ENCODE assay signal across 7 mouse cellular contexts in genomic region chr7:19668947-19669721, GRCm38 (mm10). TPM values are rescaled to one million over a fixed set of nuclear protein-coding genes. Genes with fewer than 3 reads are reported as not detected.
DNase-seq lines count a peak whose midpoint lies in the region; ATAC-seq lines count a peak whose summit lies in the region.

No protein-coding gene starts in this region.

- H3K9me3 ChIP-seq in embryonic facial prominence, embryonic 10.5 days, result no peaks in the 10 kb centered on the region
- no peaks in the 10 kb centered on the region for H3K9me3 ChIP-seq in limb, embryonic 11.5 days (ENCODE audit: control insufficient read depth, low read length)
- H3K9me3 ChIP-seq in midbrain, embryonic 14.5 days (ENCODE audit: control insufficient read depth, low read length), result no peaks in the 10 kb centered on the region

- H3K27me3 ChIP-seq in embryonic facial prominence, embryonic 10.5 days (replicated peaks; ENCODE audit: low read depth, poor library complexity, severe bottlenecking), result no peaks in the 10 kb centered on the region
- H3K27me3 ChIP-seq in limb, embryonic 11.5 days (ENCODE audit: control insufficient read depth, insufficient read depth, low read length), result no peaks in the 10 kb centered on the region
- no peaks in the 10 kb centered on the region for H3K27me3 ChIP-seq in midbrain, embryonic 14.5 days (ENCODE audit: control insufficient read depth, insufficient read depth, low read length)

- peak; percentile 57 for ATAC-seq in limb, embryonic 11.5 days (ENCODE audit: insufficient number of reproducible peaks, low FRiP score, low TSS enrichment, low read depth)
- peak; percentile 49 for ATAC-seq in midbrain, embryonic 14.5 days (ENCODE audit: low FRiP score, low TSS enrichment)

- peak overlapping the region; percentile 76 for H3K27ac ChIP-seq in embryonic facial prominence, embryonic 10.5 days (replicated peaks)
- H3K27ac ChIP-seq in limb, embryonic 11.5 days (replicated peaks; ENCODE audit: low read depth, low read length), result no peak overlapping the region
- H3K27ac ChIP-seq in midbrain, embryonic 14.5 days (replicated peaks; ENCODE audit: low read depth, low read length), result 0 out of 2 replicates have a peak overlapping the region, but pooled peaks have one; percentile 53

- WGBS in embryonic facial prominence, embryonic 10.5 days, result 10% methylated on average over 10 of the region's 10 CpGs
- 10% methylated on average over 10 of the region's 10 CpGs for WGBS in limb, embryonic 11.5 days
- WGBS in midbrain, embryonic 14.5 days, result 5% methylated on average over 10 of the region's 10 CpGs

- H3K9ac ChIP-seq in limb, embryonic 11.5 days (ENCODE audit: low read length), result no peak overlapping the region
- no peak overlapping the region; the same call in 1 of the 2 replicates for H3K9ac ChIP-seq in midbrain, embryonic 14.5 days (replicated peaks; ENCODE audit: low read length)

- peak; percentile 95 for DNase-seq in adrenal gland, postnatal 10 days
- DNase-seq in embryonic facial prominence, embryonic 10.5 days (ENCODE audit: low spot score), result peak; percentile 90
- peak; percentile 99 for DNase-seq in heart, adult 11 months
- DNase-seq in kidney, adult 18-20 months, result peak; percentile 91
- DNase-seq in limb, embryonic 11.5 days (ENCODE audit: low spot score), result peak; percentile 92
- DNase-seq in midbrain, embryonic 14.5 days, result peak; percentile 95
- DNase-seq in spleen, adult 18-20 months, result peak; percentile 76 to 87

- H3K36me3 ChIP-seq in embryonic facial prominence, embryonic 10.5 days (replicated peaks), result no peaks in the 10 kb centered on the region
- no peaks in the 10 kb centered on the region for H3K36me3 ChIP-seq in limb, embryonic 11.5 days (ENCODE audit: control insufficient read depth, insufficient read depth, low read length)
- H3K36me3 ChIP-seq in midbrain, embryonic 14.5 days (ENCODE audit: control insufficient read depth, insufficient read depth, low read length), result no peaks in the 10 kb centered on the region

- H3K4me2 ChIP-seq in limb, embryonic 11.5 days (ENCODE audit: low read depth, severe bottlenecking), result peak overlapping the region; percentile 25
- H3K4me2 ChIP-seq in midbrain, embryonic 14.5 days (ENCODE audit: low read length), result 0 out of 2 replicates have a peak overlapping the region, but pooled peaks have one; percentile 12

- H3K4me3 ChIP-seq in embryonic facial prominence, embryonic 10.5 days, result peak overlapping the region; percentile 40
- H3K4me3 ChIP-seq in limb, embryonic 11.5 days (ENCODE audit: low read depth, low read length), result no peak overlapping the region
- H3K4me3 ChIP-seq in midbrain, embryonic 14.5 days (replicated peaks; ENCODE audit: low read depth, low read length), result no peak overlapping the region

- peaks cover 18% of the 10 kb centered on the region for H3K4me1 ChIP-seq in embryonic facial prominence, embryonic 10.5 days
- 0 out of 2 replicates have a peak, but pooled peaks cover under 1% of the 10 kb centered on the region for H3K4me1 ChIP-seq in limb, embryonic 11.5 days (ENCODE audit: control insufficient read depth, insufficient read depth, low read length)
- peaks cover 8% of the 10 kb centered on the region for H3K4me1 ChIP-seq in midbrain, embryonic 14.5 days (ENCODE audit: control insufficient read depth, insufficient read depth, low read length)

RNA-seq across cellular contexts. Expression of gene Clptm1, which starts 4.3 kb away (rescaled TPM):
- 100 to 1,000 TPM; 108 to 117 TPM for total RNA-seq in adrenal gland, postnatal 10 days (2021)
- 82.7 and 86.4 TPM in 2 replicates for polyA plus RNA-seq in embryonic facial prominence, embryonic 10.5 days (2016; fragmentation: Nextera tagmentation; extraction: Ambion mirVana)
- polyA plus RNA-seq in limb, embryonic 11.5 days (2014; fragmentation: Nextera tagmentation; extraction: Ambion mirVana), result 91.6 and 97.3 TPM in 2 replicates
- polyA plus RNA-seq in midbrain, embryonic 14.5 days (2014; fragmentation: Nextera tagmentation; extraction: Ambion mirVana), result 132 and 134 TPM in 2 replicates

RNA-seq across cellular contexts. Expression of gene Apoc2, which starts 8.6 kb away (rescaled TPM):
- 100 to 1,000 TPM in 1 of 2 experiments, 10 to 100 TPM in 1; 52.0 to 144 TPM for total RNA-seq in adrenal gland, postnatal 10 days (2021)
- polyA plus RNA-seq in embryonic facial prominence, embryonic 10.5 days (2016; fragmentation: Nextera tagmentation; extraction: Ambion mirVana), result 0.29 and 0.47 TPM in 2 replicates
- 0.44 and 0.77 TPM in 2 replicates for polyA plus RNA-seq in limb, embryonic 11.5 days (2014; fragmentation: Nextera tagmentation; extraction: Ambion mirVana)
- polyA plus RNA-seq in midbrain, embryonic 14.5 days (2014; fragmentation: Nextera tagmentation; extraction: Ambion mirVana), result 0.37 TPM in 1 of 2 replicates, not detected in the other

RNA-seq across cellular contexts. Expression of gene Gm44805, which starts 12.1 kb away (rescaled TPM):
- 1 to 10 TPM; 1.3 to 1.5 TPM for total RNA-seq in adrenal gland, postnatal 10 days (2021)
- not detected in 2 replicates for polyA plus RNA-seq in embryonic facial prominence, embryonic 10.5 days (2016; fragmentation: Nextera tagmentation; extraction: Ambion mirVana)
- polyA plus RNA-seq in limb, embryonic 11.5 days (2014; fragmentation: Nextera tagmentation; extraction: Ambion mirVana), result not detected in 2 replicates
- polyA plus RNA-seq in midbrain, embryonic 14.5 days (2014; fragmentation: Nextera tagmentation; extraction: Ambion mirVana), result not detected in 2 replicates

RNA-seq across cellular contexts. Expression of gene Apoc4, which starts 12.1 kb away (rescaled TPM):
- 100 to 1,000 TPM; 211 to 416 TPM for total RNA-seq in adrenal gland, postnatal 10 days (2021)
- polyA plus RNA-seq in embryonic facial prominence, embryonic 10.5 days (2016; fragmentation: Nextera tagmentation; extraction: Ambion mirVana), result 0.09 TPM in 1 of 2 replicates, not detected in the other
- not detected in 2 replicates for polyA plus RNA-seq in limb, embryonic 11.5 days (2014; fragmentation: Nextera tagmentation; extraction: Ambion mirVana)
- not detected in 2 replicates for polyA plus RNA-seq in midbrain, embryonic 14.5 days (2014; fragmentation: Nextera tagmentation; extraction: Ambion mirVana)

RNA-seq across cellular contexts. Expression of gene Apoc1, which starts 23.3 kb away (rescaled TPM):
- 1,000 to 10,000 TPM in 1 of 2 experiments, 100 to 1,000 TPM in 1; 910 to 1,570 TPM for total RNA-seq in adrenal gland, postnatal 10 days (2021)
- polyA plus RNA-seq in embryonic facial prominence, embryonic 10.5 days (2016; fragmentation: Nextera tagmentation; extraction: Ambion mirVana), result 3.6 and 4.7 TPM in 2 replicates
- polyA plus RNA-seq in limb, embryonic 11.5 days (2014; fragmentation: Nextera tagmentation; extraction: Ambion mirVana), result 4.5 and 5.0 TPM in 2 replicates
- polyA plus RNA-seq in midbrain, embryonic 14.5 days (2014; fragmentation: Nextera tagmentation; extraction: Ambion mirVana), result 1.7 and 2.0 TPM in 2 replicates
